Mouse (Mus musculus) gastrocnemius, postnatal 36 days (tissue): ENCODE results near the gene Myo3b. TPM values are rescaled to one million over a fixed set of nuclear protein-coding genes. Genes with fewer than 3 reads are reported as not detected.
"Not testable (repeated sequence)": the region's sequence is repeated elsewhere in the genome, so short reads cannot be mapped to it uniquely, and the experiment has no call there.

Experiments used
- DNase-seq, 2 experiments: peaks; one replicate each; pipeline ENCODE4 v3.0.0; 2022
- intact Hi-C: fragments of 180-260 bp; cut with DNase I; formaldehyde crosslinking; loops from one replicate; pipeline ENCODE4 v1.15.1; 2025
- total RNA-seq, 2 experiments: library from RNA; stranded (reverse); gene quantifications; 2 replicates each; pipeline ENCODE4 v1.2.3; 2021

Gene Myo3b
- total RNA-seq, 2 experiments from 2014 or later = not detected

- intact Hi-C loops = no loop called here
- no peak for DNase-seq
These were observed 138.7 kb downstream of the Myo3b start for GRCm38 (mm10) chr2:70177709-70178030.

GRCm38 (mm10) chr2:70178241-70178640, 139.3 kb downstream of the Myo3b start:
- intact Hi-C loops = no loop called here
- no peak for DNase-seq

GRCm38 (mm10) chr2:70182150-70182670, 143.3 kb downstream of the Myo3b start:
- DNase-seq = no peak
- intact Hi-C loops = no loop called here

DNA sequence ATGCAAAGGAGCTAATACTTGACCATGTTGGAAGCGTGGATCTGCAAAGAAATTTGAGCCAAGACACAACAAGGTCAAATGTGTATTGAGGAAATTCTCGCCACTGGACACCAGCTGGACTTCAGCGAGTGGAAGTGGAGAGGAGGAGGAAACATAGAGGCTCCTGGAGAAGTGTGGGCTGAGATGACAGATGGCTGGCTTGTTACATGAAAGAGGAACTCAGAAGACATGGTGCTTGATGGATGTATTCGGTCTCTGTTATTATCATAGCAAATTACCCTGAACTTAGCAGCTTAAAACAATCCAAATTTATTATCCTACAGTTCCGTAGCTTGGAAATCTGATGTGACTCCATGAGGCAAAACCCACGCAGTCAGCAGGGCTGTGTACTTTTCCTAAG, 148.1 kb downstream of the Myo3b start:
- no peak for DNase-seq
- intact Hi-C loops = no loop called here

- intact Hi-C loops = no loop called here
- DNase-seq = no peak
These were observed 156.7 kb downstream of the Myo3b start for GRCm38 (mm10) chr2:70195418-70196248.

DNA sequence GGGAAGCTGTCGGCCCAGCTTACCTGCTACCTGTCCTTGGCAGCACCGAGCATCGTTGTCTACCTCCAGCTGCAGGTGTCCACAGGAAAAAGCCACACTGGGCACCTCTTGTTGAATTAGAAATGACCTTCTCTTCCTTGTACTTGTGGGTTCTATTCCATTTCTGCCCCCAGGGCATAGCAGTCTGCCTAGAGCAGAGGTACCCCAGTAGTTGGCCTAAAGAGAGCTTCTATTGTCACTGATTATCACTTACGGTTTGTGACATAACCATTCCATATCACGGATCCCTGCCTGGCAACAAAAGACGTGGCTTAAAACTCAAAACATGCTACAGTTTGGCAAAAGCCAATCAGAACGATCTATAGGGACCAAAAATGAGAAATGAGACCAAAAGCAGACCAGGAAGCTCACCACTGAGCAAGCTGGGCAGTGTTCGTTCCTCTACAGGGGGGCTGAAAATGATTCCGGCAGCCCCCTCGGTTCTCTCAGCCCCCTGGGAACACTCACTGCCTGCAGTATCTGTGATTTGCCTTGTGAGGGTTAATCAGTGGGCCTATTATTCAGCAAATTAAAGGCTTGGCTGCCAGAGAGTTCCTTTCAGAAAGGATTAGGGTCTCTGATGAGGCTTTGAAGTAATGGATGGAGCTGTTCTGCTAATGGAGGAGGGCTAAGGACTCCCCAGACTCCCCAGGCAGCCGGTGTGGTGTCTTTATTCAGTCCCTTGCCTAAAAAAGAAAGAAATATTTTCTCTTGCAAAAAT, 163.1 kb downstream of the Myo3b start:
- intact Hi-C loops = no loop called here
- no peak for DNase-seq

- DNase-seq = no peak
- intact Hi-C loops = no loop called here
These were observed 163.7 kb downstream of the Myo3b start for GRCm38 (mm10) chr2:70202578-70203167.

GRCm38 (mm10) chr2:70208411-70208810, 169.5 kb downstream of the Myo3b start:
- intact Hi-C loops = no loop called here
- no peak for DNase-seq

- no peak for DNase-seq
- intact Hi-C loops = no loop called here
These were observed 170.9 kb downstream of the Myo3b start for GRCm38 (mm10) chr2:70209790-70210189.

DNA sequence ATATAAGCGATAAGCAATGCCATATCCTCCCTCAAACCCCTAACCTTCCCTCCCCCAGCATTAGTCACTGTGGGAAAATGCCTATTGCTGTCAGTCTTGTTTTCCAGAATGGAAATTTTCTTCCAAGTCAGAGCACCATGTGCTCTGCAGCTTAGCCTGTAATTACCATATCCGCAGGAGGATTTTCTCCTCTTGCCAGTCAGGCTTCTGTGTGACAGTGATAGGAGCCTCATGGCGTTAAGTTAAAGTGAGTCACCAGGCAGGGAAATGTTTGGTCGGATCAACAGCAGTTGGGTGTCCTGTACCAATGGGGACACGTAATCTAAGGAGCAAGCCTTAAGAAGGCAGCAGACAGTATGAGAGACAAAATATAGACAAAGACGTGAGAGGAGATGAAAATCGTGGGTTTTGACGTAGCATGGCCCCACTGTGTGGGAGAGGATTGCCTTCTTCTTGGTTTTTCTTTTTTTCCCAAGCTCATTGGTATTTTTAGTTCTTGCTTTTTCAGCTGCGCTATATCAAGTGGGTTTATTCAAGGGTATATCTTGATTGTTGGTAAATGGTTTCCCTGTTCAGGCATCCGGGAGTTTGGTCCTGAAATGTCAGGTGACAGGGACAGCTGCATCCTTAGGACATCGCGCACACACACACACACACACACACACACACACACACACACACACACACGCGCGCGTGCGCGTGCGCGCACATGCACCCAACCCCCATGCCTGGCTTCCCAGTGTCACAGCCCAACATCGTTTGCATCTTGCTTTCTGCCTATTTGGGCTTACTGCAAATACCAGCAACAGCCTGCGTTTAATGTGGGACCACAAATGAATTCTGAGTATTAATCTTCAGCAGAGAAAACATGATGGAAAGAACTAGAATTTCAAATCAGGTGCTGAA, 171.8 kb downstream of the Myo3b start:
- no peak for DNase-seq
- intact Hi-C loops = no loop called here

DNA sequence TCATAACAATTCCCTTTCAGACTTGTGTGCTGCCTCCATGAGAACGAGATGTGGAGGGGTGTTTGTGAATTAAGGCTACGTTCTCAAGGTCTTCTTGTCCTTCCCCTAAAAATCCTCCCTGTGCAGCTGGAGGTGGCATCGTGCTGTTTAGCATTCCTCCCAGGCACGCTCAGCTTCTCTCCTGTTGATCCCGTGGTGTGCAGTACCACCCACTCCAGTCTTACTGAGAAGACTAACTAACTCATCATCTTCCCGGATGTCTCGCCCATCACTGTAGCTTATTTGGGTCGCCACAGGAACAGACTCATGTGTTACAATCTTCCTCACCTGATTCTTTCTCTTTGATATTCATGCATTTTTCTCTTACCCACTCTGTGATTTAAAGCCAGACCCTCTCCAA, 175.5 kb downstream of the Myo3b start:
- intact Hi-C loops = no loop called here
- no peak for DNase-seq

GRCm38 (mm10) chr2:70217800-70218199, 178.9 kb downstream of the Myo3b start:
- no peak for DNase-seq
- intact Hi-C loops = no loop called here

GRCm38 (mm10) chr2:70218469-70218868, 179.5 kb downstream of the Myo3b start:
- intact Hi-C loops = no loop called here

GRCm38 (mm10) chr2:70226679-70227078, 187.8 kb downstream of the Myo3b start:
- intact Hi-C loops = no loop called here
- no peak for DNase-seq

More at GRCm38 (mm10) chr2:70218469-70218868, 179.5 kb downstream of the Myo3b start:
- no peak for DNase-seq

- DNase-seq, intact Hi-C loops: not testable (repeated sequence)
These were observed 195.5 kb downstream of the Myo3b start for GRCm38 (mm10) chr2:70234450-70234849.

DNA sequence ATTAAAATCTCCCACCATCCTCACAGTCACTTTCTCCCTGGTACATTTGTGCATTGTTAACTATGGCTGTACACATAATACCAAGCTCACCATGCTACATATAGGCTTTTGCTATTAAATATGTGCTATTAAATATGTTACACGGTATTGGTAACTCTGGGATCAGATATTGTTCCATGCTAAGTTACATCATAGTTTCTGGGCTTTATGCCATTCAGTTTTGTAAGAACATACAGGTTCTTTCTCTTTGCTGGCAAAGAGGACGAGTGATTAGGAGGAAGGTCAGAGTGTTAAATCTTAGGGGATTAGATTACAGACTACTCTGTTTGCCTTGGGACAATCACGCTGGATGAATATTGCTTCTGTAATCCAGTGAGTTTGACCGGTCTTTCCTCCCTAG, 207.1 kb downstream of the Myo3b start:
- intact Hi-C loops = no loop called here

DNA sequence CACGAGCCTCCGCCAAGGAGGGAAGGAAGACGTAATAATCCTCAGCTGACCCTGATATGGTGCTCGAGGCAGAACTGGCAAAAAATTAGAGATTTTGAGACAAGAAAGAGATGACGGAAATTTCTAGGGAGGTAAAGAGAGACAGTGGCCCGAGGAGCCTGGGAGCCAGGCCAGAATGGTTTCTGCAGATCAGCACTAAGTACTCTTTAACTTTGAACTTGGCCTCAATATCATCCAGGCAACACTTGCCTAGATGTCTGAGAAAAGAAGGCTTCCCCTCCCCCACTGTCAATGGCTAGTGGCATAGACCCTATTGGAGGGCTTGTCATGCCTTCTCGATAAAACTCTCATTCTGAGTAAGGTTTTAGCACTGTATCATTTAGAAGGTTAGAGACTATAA, 209.7 kb downstream of the Myo3b start:
- intact Hi-C loops = no loop called here
- no peak for DNase-seq

More for the DNA sequence above, 207.1 kb downstream of the Myo3b start:
- no peak for DNase-seq

DNA sequence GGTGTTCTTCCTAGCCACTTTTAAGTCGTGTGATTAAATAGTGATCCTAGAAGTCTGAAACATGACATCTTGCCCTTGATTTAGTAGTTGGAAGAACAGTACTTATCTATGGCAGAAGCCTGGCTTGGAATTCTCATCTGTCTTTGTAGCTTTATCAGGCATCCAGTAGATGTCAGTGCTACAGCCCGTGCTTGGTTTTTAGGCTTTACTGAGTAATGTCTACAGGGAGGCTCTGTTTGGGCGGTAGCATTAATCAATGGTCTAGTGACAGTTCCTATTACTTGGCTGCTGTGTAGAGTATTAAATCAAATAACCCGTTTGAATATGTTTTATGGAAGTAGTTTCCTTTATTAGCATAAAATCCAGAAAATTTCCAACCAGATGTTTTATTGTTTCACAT, 210.9 kb downstream of the Myo3b start:
- intact Hi-C loops = no loop called here
- DNase-seq = no peak

DNA sequence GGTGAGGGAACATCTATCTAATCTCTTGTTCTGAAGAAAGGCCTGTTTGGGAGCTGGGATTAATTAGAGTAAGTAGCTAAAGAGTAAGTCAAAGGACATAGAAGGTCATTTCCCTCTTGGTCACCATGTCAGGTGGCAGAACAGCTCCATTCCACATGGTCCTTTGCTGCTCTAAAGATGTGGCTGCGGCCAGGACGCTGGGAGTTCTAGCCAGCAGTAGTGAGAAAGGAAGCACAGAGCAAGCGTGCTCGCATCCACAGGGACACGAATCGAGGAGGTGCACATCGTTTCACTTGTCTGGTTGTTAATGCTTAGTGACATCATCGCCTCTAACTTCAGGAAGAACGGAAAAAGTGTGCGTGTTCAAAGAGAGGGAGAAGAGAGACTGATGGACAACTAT, 212.3 kb downstream of the Myo3b start:
- intact Hi-C loops = no loop called here

GRCm38 (mm10) chr2:70259357-70260000, 220.6 kb downstream of the Myo3b start:
- DNase-seq = no peak
- intact Hi-C loops = no loop called here

More for the DNA sequence above, 212.3 kb downstream of the Myo3b start:
- DNase-seq = no peak
